Mouse (Mus musculus): ENCODE measurements around the gene Tmem231. TPM values are rescaled to one million over a fixed set of nuclear protein-coding genes. Genes with fewer than 3 reads are reported as not detected.
A peak's percentile ranks its signal among the peaks of the same experiment; 100 is the strongest.
"Not testable (repeated sequence)": the region's sequence is repeated elsewhere in the genome, so short reads cannot be mapped to it uniquely, and the experiment has no call there.

Tmem231 gene
- polyA plus RNA-seq, 1 experiment from 2014 or later = 20.7 TPM

DNA sequence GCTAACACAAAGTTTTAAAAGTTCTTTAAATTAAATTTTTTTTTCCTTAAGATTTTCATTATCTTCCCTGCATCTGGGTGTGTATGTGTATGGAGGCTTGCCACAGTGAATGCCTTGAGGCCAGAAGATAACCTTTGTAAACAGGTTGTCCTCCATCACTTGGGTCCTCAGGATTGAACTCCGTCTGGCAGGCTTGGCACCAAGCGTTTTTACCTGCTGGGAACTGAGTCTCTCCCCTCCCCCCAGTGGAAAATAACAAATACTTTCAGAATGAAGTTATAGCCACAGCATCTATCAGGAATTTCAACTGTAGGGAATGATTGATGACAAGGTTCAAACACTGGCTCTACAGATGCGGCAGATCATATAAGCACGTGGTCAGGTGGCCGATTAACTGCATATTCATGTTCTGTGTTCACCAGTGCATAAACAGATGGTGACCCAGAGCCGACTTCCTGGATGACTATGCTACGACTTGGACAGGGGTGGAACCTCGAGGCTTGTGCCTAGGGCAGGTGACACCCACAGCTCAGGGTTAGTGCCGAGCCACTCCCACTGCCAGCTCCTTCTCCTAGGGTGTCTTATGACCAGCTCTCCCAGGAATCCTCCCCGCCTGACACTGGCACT lies 5.9 kb upstream of the Tmem231 start:
- peak; percentile 91 for ATAC-seq (ENCODE audit: low FRiP score, low TSS enrichment)
- peak overlapping the region; percentile 55 for H3K9ac ChIP-seq (replicated peaks; ENCODE audit: low read length)
- H3K27ac ChIP-seq (ENCODE audit: low read length) = peak overlapping the region; percentile 86
- no peaks in the 10 kb centered on the region for H3K27me3 ChIP-seq (ENCODE audit: insufficient read depth, low read length)
- 0 out of 2 replicates have a peak, but pooled peaks cover 16% of the 10 kb centered on the region for H3K36me3 ChIP-seq (ENCODE audit: insufficient read depth, low read length)
- 5% methylated on average over 10 of the region's 10 CpGs for whole genome bisulfite sequencing
- no peaks in the 10 kb centered on the region for H3K9me3 ChIP-seq (ENCODE audit: low read length)
- peak overlapping the region; percentile 99 for H3K4me3 ChIP-seq (ENCODE audit: low read length)
- H3K4me1 ChIP-seq (ENCODE audit: insufficient read depth, low read length) = peaks cover 13% of the 10 kb centered on the region
- H3K4me2 ChIP-seq (replicated peaks; ENCODE audit: low read depth, low read length) = peak overlapping the region; percentile 93

DNA sequence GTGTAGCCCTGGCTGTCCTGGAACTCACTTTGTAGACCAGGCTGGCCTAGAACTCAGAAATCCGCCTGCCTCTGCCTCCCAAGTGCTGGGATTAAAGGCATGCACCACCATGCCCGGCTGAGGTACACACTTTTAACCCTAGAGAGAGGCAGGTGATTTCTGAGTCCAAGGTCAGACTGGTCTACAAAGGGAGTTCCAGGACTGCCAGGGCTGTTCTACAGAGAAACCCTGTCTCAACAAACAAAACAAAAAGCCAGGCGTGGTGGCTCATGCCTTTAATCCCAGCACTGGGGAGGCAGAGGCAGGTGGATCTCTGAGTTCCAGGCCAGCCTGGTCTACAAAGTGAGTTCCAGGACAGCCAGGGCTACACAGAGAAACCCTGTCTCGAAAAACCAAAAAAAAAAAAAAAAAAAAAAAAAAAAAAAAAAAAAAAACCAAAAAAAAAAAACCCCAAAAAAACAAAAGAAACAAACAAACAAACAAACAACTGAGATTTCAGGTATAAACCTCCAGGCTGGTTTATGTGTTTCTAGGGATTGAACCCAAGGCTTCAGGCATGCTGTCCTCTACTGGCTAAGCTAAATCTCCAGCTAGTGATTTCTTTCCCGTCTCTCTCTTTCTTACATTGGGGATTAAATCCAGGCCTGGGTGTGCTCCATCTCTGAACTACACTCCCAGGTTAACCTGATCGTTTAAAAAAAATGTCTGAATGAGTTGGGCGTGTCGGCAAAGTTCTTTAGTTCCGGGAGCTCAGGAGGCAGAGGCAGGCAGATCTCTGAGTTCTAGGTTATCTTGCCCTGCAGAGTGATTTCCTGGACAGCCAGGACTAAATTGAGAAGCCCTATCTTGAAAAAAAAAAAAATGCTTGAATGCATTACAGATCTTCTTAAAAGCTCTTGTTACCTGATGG lies 4.7 kb upstream of the Tmem231 start:
- ATAC-seq (ENCODE audit: low FRiP score, low TSS enrichment); H3K9me3 ChIP-seq (ENCODE audit: low read length); H3K36me3 ChIP-seq (ENCODE audit: insufficient read depth, low read length); H3K4me3 ChIP-seq (ENCODE audit: low read length); H3K9ac ChIP-seq (replicated peaks; ENCODE audit: low read length); H3K4me2 ChIP-seq (replicated peaks; ENCODE audit: low read depth, low read length); H3K27me3 ChIP-seq (ENCODE audit: insufficient read depth, low read length); H3K27ac ChIP-seq (ENCODE audit: low read length): not testable (repeated sequence)
- peaks cover 13% of the 10 kb centered on the region for H3K4me1 ChIP-seq (ENCODE audit: insufficient read depth, low read length)
- WGBS = 92% methylated on average over 8 of the region's 9 CpGs

DNA sequence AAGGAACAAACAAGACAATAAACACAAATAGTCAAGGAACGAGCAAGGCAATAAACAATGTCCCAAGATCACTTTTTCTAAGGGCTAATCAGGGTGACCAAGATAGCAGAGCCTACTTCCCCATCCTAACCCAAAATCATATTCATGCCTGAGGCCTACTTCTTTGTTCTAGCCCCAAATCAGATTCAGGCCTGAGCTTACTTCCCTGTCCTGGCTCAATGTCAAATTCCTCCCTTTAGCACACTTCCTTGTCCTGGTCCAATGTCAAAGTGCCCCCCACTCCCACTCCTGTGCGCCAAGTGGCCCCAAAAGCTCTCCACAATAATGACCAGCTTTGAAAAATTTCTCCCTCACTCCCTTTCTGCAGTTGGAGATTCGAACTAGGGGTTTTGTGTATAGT lies 3.5 kb upstream of the Tmem231 start:
- no peak for ATAC-seq (ENCODE audit: low FRiP score, low TSS enrichment)
- no peak overlapping the region for H3K27ac ChIP-seq (ENCODE audit: low read length)
- H3K27me3 ChIP-seq (ENCODE audit: insufficient read depth, low read length) = no peaks in the 10 kb centered on the region
- H3K4me3 ChIP-seq (ENCODE audit: low read length) = no peak overlapping the region
- H3K4me2 ChIP-seq (replicated peaks; ENCODE audit: low read depth, low read length) = no peak overlapping the region
- no peak overlapping the region for H3K9ac ChIP-seq (replicated peaks; ENCODE audit: low read length)
- 71% methylated on average over 3 of the region's 3 CpGs for WGBS
- H3K36me3 ChIP-seq (ENCODE audit: insufficient read depth, low read length) = no peaks in the 10 kb centered on the region
- H3K9me3 ChIP-seq (ENCODE audit: low read length) = no peaks in the 10 kb centered on the region
- peaks cover 22% of the 10 kb centered on the region for H3K4me1 ChIP-seq (ENCODE audit: insufficient read depth, low read length)

DNA sequence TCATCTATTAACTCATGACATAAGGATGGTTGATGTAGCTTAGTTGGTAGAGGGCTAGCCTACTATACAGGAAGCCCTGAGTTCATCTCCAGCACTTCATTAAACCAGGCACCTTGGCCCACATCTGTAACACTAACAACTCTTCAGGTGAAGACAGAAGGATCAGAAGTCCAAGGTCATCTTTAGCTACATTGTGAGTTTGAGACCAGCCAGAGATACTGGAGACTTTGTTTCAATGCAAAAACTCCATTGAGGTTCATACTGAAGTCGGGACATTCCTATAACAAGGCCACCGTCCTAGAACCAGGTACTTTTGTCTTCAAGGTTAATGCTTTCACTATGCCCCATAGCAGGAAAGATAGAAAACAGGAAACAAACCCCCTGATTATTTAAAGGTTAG lies 520 bp upstream of the Tmem231 start:
- H3K4me1 ChIP-seq (ENCODE audit: insufficient read depth, low read length) = peaks cover 15% of the 10 kb centered on the region

DNA sequence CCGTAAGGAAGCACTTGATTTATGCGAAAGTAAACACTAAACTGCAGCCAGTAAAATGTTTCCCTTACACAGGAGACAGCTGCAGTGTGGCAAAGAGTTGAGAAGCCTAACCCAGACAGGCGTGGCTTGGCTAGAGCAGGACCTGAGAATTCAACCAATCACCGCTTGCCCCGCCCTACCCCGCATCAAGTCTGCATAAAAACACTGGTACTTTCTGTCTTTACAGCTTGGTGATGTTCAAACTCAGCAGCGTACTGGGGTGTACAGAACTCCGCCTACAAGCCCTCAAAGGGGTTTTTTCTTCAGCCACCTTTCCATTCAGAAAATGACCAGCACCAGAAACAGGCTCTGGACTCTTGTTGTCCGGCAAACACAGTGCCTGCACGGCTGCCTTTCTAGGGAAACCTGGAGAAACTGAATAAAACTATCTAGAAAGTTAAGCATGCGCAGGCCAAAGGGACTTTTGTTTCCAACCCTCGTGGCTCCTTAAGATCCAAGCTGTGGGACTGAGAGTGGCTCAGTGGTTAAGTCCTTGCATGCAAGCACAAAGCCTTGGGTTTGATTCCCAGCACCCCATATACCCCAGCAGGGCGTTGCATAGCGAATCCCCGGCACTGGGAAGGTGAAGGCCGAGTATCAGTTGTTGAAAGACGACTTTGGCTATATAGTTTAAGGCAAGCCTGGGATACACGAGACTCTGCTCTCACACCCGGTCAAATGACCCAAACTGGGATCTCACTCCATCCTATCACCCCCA lies 923 bp downstream of the Tmem231 start:
- Histone ChIP-seq H3K27me3 (ENCODE audit: insufficient read depth, low read length) (no peaks in the 10 kb centered on the region), H3K27ac (ENCODE audit: low read length) (peak overlapping the region; percentile 81), H3K4me1 (ENCODE audit: insufficient read depth, low read length) (peaks cover 15% of the 10 kb centered on the region), H3K9me3 (ENCODE audit: low read length) (no peaks in the 10 kb centered on the region), H3K4me3 (ENCODE audit: low read length) (peak overlapping the region; percentile 72), H3K36me3 (ENCODE audit: insufficient read depth, low read length) (no peaks in the 10 kb centered on the region), H3K9ac (replicated peaks; ENCODE audit: low read length) (peak overlapping the region; percentile 77), H3K4me2 (replicated peaks; ENCODE audit: low read depth, low read length) (peak overlapping the region; percentile 85)
- peak; percentile 76 for ATAC-seq (ENCODE audit: low FRiP score, low TSS enrichment)
- 23% methylated on average over 19 of the region's 19 CpGs for WGBS

More for the DNA sequence above, 520 bp upstream of the Tmem231 start:
- Histone ChIP-seq H3K9ac (replicated peaks; ENCODE audit: low read length) (no peak overlapping the region), H3K4me2 (replicated peaks; ENCODE audit: low read depth, low read length) (no peak overlapping the region), H3K36me3 (ENCODE audit: insufficient read depth, low read length) (no peaks in the 10 kb centered on the region), H3K9me3 (ENCODE audit: low read length) (no peaks in the 10 kb centered on the region), H3K27ac (ENCODE audit: low read length) (no peak overlapping the region), H3K27me3 (ENCODE audit: insufficient read depth, low read length) (no peaks in the 10 kb centered on the region), H3K4me3 (ENCODE audit: low read length) (no peak overlapping the region)
- 88% methylated on average over 2 of the region's 2 CpGs for WGBS
- ATAC-seq (ENCODE audit: low FRiP score, low TSS enrichment) = no peak

DNA sequence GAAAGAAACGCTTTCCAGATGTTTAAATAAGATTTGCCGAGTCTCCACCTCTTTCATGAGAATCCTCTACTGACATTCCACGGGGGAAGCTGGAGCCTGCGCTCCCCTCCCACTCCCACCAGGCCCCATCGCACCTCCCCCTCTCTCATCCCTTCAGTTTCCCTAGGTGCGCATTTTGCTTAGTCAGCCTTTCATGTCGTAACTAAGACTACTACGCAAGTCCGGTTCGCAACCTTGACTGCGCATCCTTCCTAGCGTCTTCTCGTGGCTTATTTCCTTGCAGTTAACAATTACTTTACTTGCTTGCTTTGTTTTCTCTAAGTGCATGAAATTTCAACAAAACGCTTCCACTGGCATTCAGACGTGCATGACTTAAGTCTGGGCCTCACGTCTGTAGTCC lies 2.0 kb downstream of the Tmem231 start:
- ATAC-seq (ENCODE audit: low FRiP score, low TSS enrichment) = no peak
- H3K4me2 ChIP-seq (replicated peaks; ENCODE audit: low read depth, low read length) = no peak overlapping the region
- H3K36me3 ChIP-seq (ENCODE audit: insufficient read depth, low read length) = no peaks in the 10 kb centered on the region
- no peaks in the 10 kb centered on the region for H3K27me3 ChIP-seq (ENCODE audit: insufficient read depth, low read length)
- H3K4me3 ChIP-seq (ENCODE audit: low read length) = no peak overlapping the region
- H3K27ac ChIP-seq (ENCODE audit: low read length) = no peak overlapping the region
- H3K9ac ChIP-seq (replicated peaks; ENCODE audit: low read length) = no peak overlapping the region
- H3K9me3 ChIP-seq (ENCODE audit: low read length) = no peaks in the 10 kb centered on the region
- WGBS = 74% methylated on average over 16 of the region's 16 CpGs
- peaks cover 15% of the 10 kb centered on the region for H3K4me1 ChIP-seq (ENCODE audit: insufficient read depth, low read length)

DNA sequence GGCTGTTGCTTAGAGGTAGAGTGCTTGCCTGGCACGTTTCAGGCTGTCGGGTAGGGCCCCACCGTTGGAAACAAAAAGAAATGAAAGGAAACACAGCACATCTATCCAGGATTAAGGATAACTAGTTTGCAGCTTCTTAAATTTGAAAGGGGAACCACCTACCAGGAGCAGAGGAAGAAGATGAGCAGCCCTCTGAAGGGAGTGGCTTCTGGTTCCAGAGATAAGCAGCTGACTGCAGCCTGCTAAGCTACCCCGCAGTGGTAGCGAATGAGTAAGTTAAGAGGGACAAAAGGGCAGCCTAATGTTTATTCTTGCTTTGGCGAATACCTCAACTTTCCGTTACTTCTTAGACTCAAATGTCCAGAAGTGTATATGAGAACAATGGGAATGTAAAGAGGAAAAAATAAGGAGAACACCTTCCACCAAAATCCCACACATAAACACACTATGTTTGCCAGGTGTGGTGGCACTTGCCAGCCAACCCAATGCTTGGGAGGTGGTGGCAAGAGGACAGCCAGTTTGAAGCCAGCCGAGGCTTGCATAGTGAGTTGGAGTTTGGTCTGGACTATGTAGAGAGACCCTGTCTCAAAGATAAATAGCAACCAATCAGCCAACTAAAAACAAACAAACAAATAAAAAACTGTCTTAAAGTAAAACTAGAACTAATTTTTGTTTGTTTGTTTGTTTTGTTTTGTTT lies 3.9 kb downstream of the Tmem231 start:
- peaks cover 15% of the 10 kb centered on the region for H3K4me1 ChIP-seq (ENCODE audit: insufficient read depth, low read length)
- ATAC-seq (ENCODE audit: low FRiP score, low TSS enrichment) = no peak
- H3K27ac ChIP-seq (ENCODE audit: low read length) = no peak overlapping the region
- H3K4me2 ChIP-seq (replicated peaks; ENCODE audit: low read depth, low read length) = no peak overlapping the region
- H3K36me3 ChIP-seq (ENCODE audit: insufficient read depth, low read length) = no peaks in the 10 kb centered on the region
- no peak overlapping the region for H3K4me3 ChIP-seq (ENCODE audit: low read length)
- no peak overlapping the region for H3K9ac ChIP-seq (replicated peaks; ENCODE audit: low read length)
- 80% methylated on average over 8 of the region's 8 CpGs for WGBS
- H3K27me3 ChIP-seq (ENCODE audit: insufficient read depth, low read length) = no peaks in the 10 kb centered on the region
- no peaks in the 10 kb centered on the region for H3K9me3 ChIP-seq (ENCODE audit: low read length)

DNA sequence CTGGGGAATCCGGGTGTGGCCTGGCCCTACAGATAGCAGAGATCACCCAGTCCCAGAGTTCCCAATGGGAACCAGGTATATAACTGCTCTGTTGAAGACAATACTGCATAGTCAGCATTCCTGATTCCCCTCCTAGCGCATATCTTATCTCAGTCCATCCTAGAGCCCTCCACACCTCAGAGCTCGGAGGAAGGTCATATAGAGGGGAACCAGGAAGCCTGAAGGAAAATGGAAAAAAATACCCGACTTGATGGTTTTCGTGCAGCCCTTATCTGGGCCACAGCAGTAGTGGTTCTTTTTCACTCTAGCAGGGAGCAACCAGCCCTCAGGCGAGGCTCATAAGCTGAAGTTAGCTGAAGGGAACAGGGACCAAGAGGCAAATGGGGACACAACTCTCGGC lies 8.7 kb downstream of the Tmem231 start:
- ATAC-seq (ENCODE audit: low FRiP score, low TSS enrichment) = no peak
- Histone ChIP-seq H3K4me3 (ENCODE audit: low read length) (no peak overlapping the region), H3K9ac (replicated peaks; ENCODE audit: low read length) (no peak overlapping the region), H3K27me3 (ENCODE audit: insufficient read depth, low read length) (no peaks in the 10 kb centered on the region), H3K4me1 (ENCODE audit: insufficient read depth, low read length) (peaks cover 6% of the 10 kb centered on the region; the same call in 1 of the 2 replicates), H3K27ac (ENCODE audit: low read length) (no peak overlapping the region), H3K9me3 (ENCODE audit: low read length) (no peaks in the 10 kb centered on the region), H3K4me2 (replicated peaks; ENCODE audit: low read depth, low read length) (no peak overlapping the region), H3K36me3 (ENCODE audit: insufficient read depth, low read length) (no peaks in the 10 kb centered on the region)
- WGBS = 75% methylated on average over 7 of the region's 7 CpGs

DNA sequence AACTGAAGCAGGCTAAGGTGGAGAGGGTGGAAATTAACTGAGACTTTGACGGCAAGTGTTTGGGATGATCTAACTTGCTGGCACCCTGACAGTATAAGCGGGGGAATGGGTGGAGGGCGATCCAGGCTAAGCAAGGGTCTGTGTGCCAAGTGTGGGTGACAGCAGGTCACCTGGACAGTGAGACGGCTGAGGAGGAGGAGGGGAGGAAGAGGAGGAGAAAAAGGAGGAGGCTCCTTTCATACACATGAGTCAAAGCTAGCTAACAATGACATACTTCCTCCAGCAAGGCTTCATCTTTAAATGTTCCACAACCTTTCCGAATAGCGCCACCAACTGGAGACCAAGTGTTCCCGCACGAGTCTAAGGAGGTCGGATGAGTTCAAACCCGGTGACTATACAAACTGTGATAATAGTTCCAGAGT lies 10.3 kb downstream of the Tmem231 start:
- Histone ChIP-seq H3K4me1 (ENCODE audit: insufficient read depth, low read length) (peaks cover 6% of the 10 kb centered on the region; the same call in 1 of the 2 replicates), H3K27me3 (ENCODE audit: insufficient read depth, low read length) (no peaks in the 10 kb centered on the region), H3K4me3 (ENCODE audit: low read length) (no peak overlapping the region), H3K4me2 (replicated peaks; ENCODE audit: low read depth, low read length) (no peak overlapping the region), H3K9me3 (ENCODE audit: low read length) (no peaks in the 10 kb centered on the region), H3K9ac (replicated peaks; ENCODE audit: low read length) (no peak overlapping the region), H3K36me3 (ENCODE audit: insufficient read depth, low read length) (no peaks in the 10 kb centered on the region), H3K27ac (ENCODE audit: low read length) (no peak overlapping the region)
- WGBS = 29% methylated on average over 10 of the region's 10 CpGs
- ATAC-seq (ENCODE audit: low FRiP score, low TSS enrichment) = peak; percentile 42; the same call in 1 of the 2 replicates
